Mouse (Mus musculus): ENCODE measurements around the gene 1700066M21Rik. TPM values are rescaled to one million over a fixed set of nuclear protein-coding genes. Genes with fewer than 3 reads are reported as not detected.

The 1700066M21Rik gene
- polyA plus RNA-seq, 1 experiment: 6.8 TPM

GRCm38 (mm10) chr1:57347487-57347886 is 29.9 kb upstream of the 1700066M21Rik start:
- no peak for DNase-seq
- no peak for TF ChIP-seq POLR2A (IDR thresholded peaks at IDR 0.05; ENCODE audit: borderline replicate concordance, extremely low read depth, low read depth, low read length)

GRCm38 (mm10) chr1:57351941-57352340 is 25.5 kb upstream of the 1700066M21Rik start:
- DNase-seq: no peak
- WGBS: 44% methylated on average over 1 of the region's 1 CpGs
- TF ChIP-seq CTCF (IDR thresholded peaks at IDR 0.05; ENCODE audit: insufficient read depth, low read length) (no peak), POLR2A (IDR thresholded peaks at IDR 0.05; ENCODE audit: borderline replicate concordance, extremely low read depth, low read depth, low read length) (no peak)
- H3K4me3 ChIP-seq (replicated peaks; ENCODE audit: extremely low read depth, low read depth, low read length): no peak overlapping the region
- no peaks in the 10 kb centered on the region for H3K4me1 ChIP-seq (ENCODE audit: control insufficient read depth, insufficient read depth, low read length)

More at GRCm38 (mm10) chr1:57347487-57347886, 29.9 kb upstream of the 1700066M21Rik start:
- Histone ChIP-seq H3K4me1 (ENCODE audit: control insufficient read depth, insufficient read depth, low read length) (no peaks in the 10 kb centered on the region), H3K4me3 (replicated peaks; ENCODE audit: extremely low read depth, low read depth, low read length) (no peak overlapping the region)

GRCm38 (mm10) chr1:57358546-57358945 is 18.9 kb upstream of the 1700066M21Rik start:
- no peak overlapping the region for H3K4me3 ChIP-seq (replicated peaks; ENCODE audit: extremely low read depth, low read depth, low read length)
- H3K4me1 ChIP-seq (ENCODE audit: control insufficient read depth, insufficient read depth, low read length): no peaks in the 10 kb centered on the region
- no peak for DNase-seq
- TF ChIP-seq CTCF (IDR thresholded peaks at IDR 0.05; ENCODE audit: insufficient read depth, low read length): no peak
- 91% methylated on average over 5 of the region's 5 CpGs for WGBS

- TF ChIP-seq POLR2A (IDR thresholded peaks at IDR 0.05; ENCODE audit: borderline replicate concordance, extremely low read depth, low read depth, low read length) (no peak), CTCF (IDR thresholded peaks at IDR 0.05; ENCODE audit: insufficient read depth, low read length) (no peak)
- 83% methylated on average over 3 of the region's 3 CpGs for WGBS
Measured at GRCm38 (mm10) chr1:57367446-57367845, 10.0 kb upstream of the 1700066M21Rik start.

GRCm38 (mm10) chr1:57369111-57369510 is 8.3 kb upstream of the 1700066M21Rik start:
- Histone ChIP-seq H3K4me1 (ENCODE audit: control insufficient read depth, insufficient read depth, low read length) (no peaks in the 10 kb centered on the region), H3K4me3 (replicated peaks; ENCODE audit: extremely low read depth, low read depth, low read length) (no peak overlapping the region)
- DNase-seq: no peak
- TF ChIP-seq POLR2A (IDR thresholded peaks at IDR 0.05; ENCODE audit: borderline replicate concordance, extremely low read depth, low read depth, low read length) (no peak), CTCF (IDR thresholded peaks at IDR 0.05; ENCODE audit: insufficient read depth, low read length) (no peak)
- 78% methylated on average over 4 of the region's 4 CpGs for WGBS

More at GRCm38 (mm10) chr1:57367446-57367845, 10.0 kb upstream of the 1700066M21Rik start:
- H3K4me3 ChIP-seq (replicated peaks; ENCODE audit: extremely low read depth, low read depth, low read length): no peak overlapping the region
- H3K4me1 ChIP-seq (ENCODE audit: control insufficient read depth, insufficient read depth, low read length): no peaks in the 10 kb centered on the region
- no peak for DNase-seq

GRCm38 (mm10) chr1:57370451-57370850 is 7.0 kb upstream of the 1700066M21Rik start:
- TF ChIP-seq CTCF (IDR thresholded peaks at IDR 0.05; ENCODE audit: insufficient read depth, low read length) (no peak), POLR2A (IDR thresholded peaks at IDR 0.05; ENCODE audit: borderline replicate concordance, extremely low read depth, low read depth, low read length) (no peak)
- Histone ChIP-seq H3K4me3 (replicated peaks; ENCODE audit: extremely low read depth, low read depth, low read length) (no peak overlapping the region), H3K4me1 (ENCODE audit: control insufficient read depth, insufficient read depth, low read length) (no peaks in the 10 kb centered on the region)
- no peak for DNase-seq
- WGBS: 57% methylated on average over 4 of the region's 4 CpGs

GRCm38 (mm10) chr1:57375276-57375675 is 2.1 kb upstream of the 1700066M21Rik start:
- 87% methylated on average over 2 of the region's 2 CpGs for WGBS
- no peak for DNase-seq
- TF ChIP-seq CTCF (IDR thresholded peaks at IDR 0.05; ENCODE audit: insufficient read depth, low read length) (no peak), POLR2A (IDR thresholded peaks at IDR 0.05; ENCODE audit: borderline replicate concordance, extremely low read depth, low read depth, low read length) (no peak)
- no peak overlapping the region for H3K4me3 ChIP-seq (replicated peaks; ENCODE audit: extremely low read depth, low read depth, low read length)
- H3K4me1 ChIP-seq (ENCODE audit: control insufficient read depth, insufficient read depth, low read length): peaks cover 6% of the 10 kb centered on the region

GRCm38 (mm10) chr1:57376806-57377205 is 614 bp upstream of the 1700066M21Rik start:
- peaks cover 6% of the 10 kb centered on the region for H3K4me1 ChIP-seq (ENCODE audit: control insufficient read depth, insufficient read depth, low read length)
- no peak for DNase-seq
- TF ChIP-seq CTCF (IDR thresholded peaks at IDR 0.05; ENCODE audit: insufficient read depth, low read length) (no peak), POLR2A (IDR thresholded peaks at IDR 0.05; ENCODE audit: borderline replicate concordance, extremely low read depth, low read depth, low read length) (no peak)
- no peak overlapping the region for H3K4me3 ChIP-seq (replicated peaks; ENCODE audit: extremely low read depth, low read depth, low read length)
- 58% methylated on average over 6 of the region's 6 CpGs for WGBS

- no peaks in the 10 kb centered on the region for H3K4me1 ChIP-seq (ENCODE audit: control insufficient read depth, insufficient read depth, low read length)
- DNase-seq: no peak
- H3K4me3 ChIP-seq (replicated peaks; ENCODE audit: extremely low read depth, low read depth, low read length): no peak overlapping the region
- TF ChIP-seq CTCF (IDR thresholded peaks at IDR 0.05; ENCODE audit: insufficient read depth, low read length) (no peak), POLR2A (IDR thresholded peaks at IDR 0.05; ENCODE audit: borderline replicate concordance, extremely low read depth, low read depth, low read length) (no peak)
Measured at GRCm38 (mm10) chr1:57386519-57386918, 9.1 kb downstream of the 1700066M21Rik start.

- TF ChIP-seq POLR2A (IDR thresholded peaks at IDR 0.05; ENCODE audit: borderline replicate concordance, extremely low read depth, low read depth, low read length) (no peak), CTCF (IDR thresholded peaks at IDR 0.05; ENCODE audit: insufficient read depth, low read length) (no peak)
- DNase-seq: no peak
- H3K4me3 ChIP-seq (replicated peaks; ENCODE audit: extremely low read depth, low read depth, low read length): no peak overlapping the region
- 67% methylated on average over 2 of the region's 2 CpGs for WGBS
- no peaks in the 10 kb centered on the region for H3K4me1 ChIP-seq (ENCODE audit: control insufficient read depth, insufficient read depth, low read length)
Measured at GRCm38 (mm10) chr1:57387876-57388275, 10.5 kb downstream of the 1700066M21Rik start.
